Comparison of ENCODE assay signal across 16 mouse cellular contexts in the genomic region with DNA sequence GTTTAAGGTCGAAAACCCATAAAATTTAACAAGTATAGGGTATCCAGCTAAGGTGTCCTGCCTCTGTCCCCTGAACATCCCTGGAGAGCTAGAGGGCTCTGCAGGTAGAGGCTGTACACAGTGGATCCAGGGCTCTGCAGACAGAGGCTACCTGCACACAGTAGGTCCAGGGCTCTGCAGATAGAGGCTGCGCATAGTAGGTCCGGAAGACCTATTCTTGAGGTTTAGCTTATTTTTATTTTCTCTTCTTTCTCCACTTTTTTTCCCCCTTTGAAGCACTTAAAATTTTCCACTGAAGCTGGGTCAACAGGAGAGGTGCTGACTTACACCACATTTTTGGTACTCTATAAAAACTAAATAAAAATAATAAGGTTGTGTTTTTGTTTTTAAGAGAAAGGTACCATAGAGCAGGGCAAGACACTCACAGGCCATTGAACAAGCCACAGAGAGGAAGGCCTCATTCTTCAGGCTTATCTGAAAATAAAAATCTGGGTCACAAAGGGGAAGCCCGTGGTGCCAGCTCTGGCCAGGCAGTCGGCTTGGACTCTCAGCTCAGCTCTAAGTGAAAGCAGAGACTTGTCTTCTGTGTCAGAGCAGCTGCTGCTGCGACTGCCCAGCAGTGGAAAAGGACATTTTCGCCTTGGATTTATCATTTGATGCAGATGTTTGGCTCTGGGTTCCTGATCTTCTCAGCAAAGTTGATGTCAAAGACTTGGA. TPM values are rescaled to one million over a fixed set of nuclear protein-coding genes. Genes with fewer than 3 reads are reported as not detected.
DNase-seq lines count a peak whose midpoint lies in the region; ATAC-seq and TF ChIP-seq lines count a peak whose summit lies in the region.
"Had no signal": no experiment of that assay in that cellular context is flagged by ENCODE, and none has a peak within 500 bp of the region (broad histone marks: within the 10 kb centered on the region; RNA-seq: fewer than 3 reads in every experiment).

No protein-coding gene starts in this region.

- no peak for ATAC-seq in heart, postnatal 0 days (ENCODE audit: insufficient read depth, low read depth)
- ATAC-seq in CD4-positive, CD25-positive, alpha-beta regulatory T cell, adult 4 months, result no peak
- no peak for ATAC-seq in midbrain, postnatal 0 days (ENCODE audit: low FRiP score)
- ATAC-seq: forebrain, embryonic 13.5 days; inflammation-experienced regulatory T-cells, adult 6 months; midbrain, embryonic 15.5 days had no signal

- H3K4me3 ChIP-seq in heart, postnatal 0 days (ENCODE audit: low read depth, low read length), result no peak overlapping the region
- no peak overlapping the region for H3K4me3 ChIP-seq in midbrain, postnatal 0 days (ENCODE audit: low read depth, low read length)
- H3K4me3 ChIP-seq: forebrain, embryonic 13.5 days; limb, embryonic 12.5 days; liver, embryonic 15.5 days; midbrain, embryonic 15.5 days had no signal

- H3K9ac ChIP-seq in heart, postnatal 0 days (replicated peaks; ENCODE audit: low read depth, low read length), result no peak overlapping the region
- no peak overlapping the region for H3K9ac ChIP-seq in midbrain, postnatal 0 days (replicated peaks; ENCODE audit: low read length, poor library complexity, severe bottlenecking)
- H3K9ac ChIP-seq: forebrain, embryonic 13.5 days; limb, embryonic 12.5 days; liver, embryonic 15.5 days; midbrain, embryonic 15.5 days had no signal

- no peaks in the 10 kb centered on the region; the same call in 1 of the 2 replicates for H3K9me3 ChIP-seq in heart, postnatal 0 days (replicated peaks; ENCODE audit: control insufficient read depth, low read length)
- no peaks in the 10 kb centered on the region for H3K9me3 ChIP-seq in midbrain, postnatal 0 days (ENCODE audit: low read length)
- H3K9me3 ChIP-seq: forebrain, embryonic 13.5 days; G1E; limb, embryonic 12.5 days; liver, embryonic 15.5 days; midbrain, embryonic 15.5 days had no signal

- no peak for TF ChIP-seq CTCF in heart, postnatal 0 days (IDR thresholded peaks at IDR 0.05; ENCODE audit: low read depth)
- no peak for TF ChIP-seq CTCF in midbrain, postnatal 0 days (IDR thresholded peaks at IDR 0.05)

- 58% methylated on average over 7 of the region's 7 CpGs for WGBS in heart, postnatal 0 days
- WGBS in midbrain, postnatal 0 days, result 80% methylated on average over 7 of the region's 7 CpGs

- no peaks in the 10 kb centered on the region for H3K36me3 ChIP-seq in heart, postnatal 0 days (replicated peaks; ENCODE audit: control insufficient read depth, insufficient read depth, low read length)
- H3K36me3 ChIP-seq in midbrain, postnatal 0 days (ENCODE audit: insufficient read depth, low read length), result no peaks in the 10 kb centered on the region
- H3K36me3 ChIP-seq: G1E; limb, embryonic 12.5 days; liver, embryonic 15.5 days; midbrain, embryonic 15.5 days had no signal

- peak; percentile 10 for DNase-seq in cerebellum, adult 9-10 months
- DNase-seq in cerebellum, postnatal 4 days (ENCODE audit: low spot score in 2 of 2), result no peak
- DNase-seq in kidney, adult 9 months, result peak; percentile 18
- DNase-seq in kidney, postnatal 14 days, result no peak
- DNase-seq in cerebellum, postnatal 14 days, result peak; percentile 33 to 54
- no peak for DNase-seq in heart, postnatal 0 days (ENCODE audit: low spot score)
- DNase-seq in midbrain, postnatal 0 days (ENCODE audit: low spot score), result no peak
- DNase-seq: adrenal gland, adult 2 months; thymus, postnatal 4 days had no signal

- no peak overlapping the region for H3K4me2 ChIP-seq in heart, postnatal 0 days (ENCODE audit: low read depth, low read length)
- no peak overlapping the region for H3K4me2 ChIP-seq in midbrain, postnatal 0 days (ENCODE audit: low read depth, low read length, poor library complexity, severe bottlenecking)
- H3K4me2 ChIP-seq: forebrain, embryonic 13.5 days; limb, embryonic 12.5 days; liver, embryonic 15.5 days; midbrain, embryonic 15.5 days had no signal

- no peak for TF ChIP-seq EP300 in heart, postnatal 0 days (IDR thresholded peaks at IDR 0.05; ENCODE audit: low read depth)

- H3K27me3 ChIP-seq in heart, postnatal 0 days (ENCODE audit: control insufficient read depth, insufficient read depth, low read length), result no peaks in the 10 kb centered on the region
- no peaks in the 10 kb centered on the region for H3K27me3 ChIP-seq in midbrain, postnatal 0 days (ENCODE audit: insufficient read depth, low read length)
- H3K27me3 ChIP-seq: forebrain, embryonic 13.5 days; limb, embryonic 12.5 days; liver, embryonic 15.5 days; midbrain, embryonic 15.5 days had no signal

- H3K4me1 ChIP-seq in heart, postnatal 0 days (ENCODE audit: control insufficient read depth, insufficient read depth), result peaks cover 26% of the 10 kb centered on the region
- H3K4me1 ChIP-seq in midbrain, postnatal 0 days (ENCODE audit: insufficient read depth, low read length), result no peaks in the 10 kb centered on the region
- H3K4me1 ChIP-seq: forebrain, embryonic 13.5 days; limb, embryonic 12.5 days; liver, embryonic 15.5 days; midbrain, embryonic 15.5 days had no signal

- peak overlapping the region; percentile 72 for H3K27ac ChIP-seq in heart, postnatal 0 days (ENCODE audit: low read depth)
- no peak overlapping the region for H3K27ac ChIP-seq in midbrain, postnatal 0 days (ENCODE audit: low read depth, low read length)
- H3K27ac ChIP-seq: forebrain, embryonic 13.5 days; limb, embryonic 12.5 days; liver, embryonic 15.5 days; midbrain, embryonic 15.5 days had no signal

RNA-seq across cellular contexts. Expression of gene Kcnj15, which starts 18.0 kb away (rescaled TPM):
- 1.0 and 1.9 TPM in 2 replicates for total RNA-seq in heart, postnatal 0 days (2014; rRNA removed; ENCODE audit: low replicate concordance)
- polyA plus RNA-seq in heart, postnatal 0 days (2015; fragmentation: Nextera tagmentation; extraction: Ambion mirVana), result 0.79 and 0.86 TPM in 2 replicates
- polyA plus RNA-seq in CD4-positive, CD25-positive, alpha-beta regulatory T cell, adult 4 months (2017; shearing (Covaris generic)), result 1 to 10 TPM; 1.3 to 1.6 TPM
- total RNA-seq in midbrain, postnatal 0 days (2014; rRNA removed), result 0.09 TPM in 1 of 2 replicates, not detected in the other
- polyA plus RNA-seq in midbrain, postnatal 0 days (2015; fragmentation: Nextera tagmentation; extraction: Ambion mirVana), result 0.04 and 0.06 TPM in 2 replicates
- polyA plus RNA-seq: G1E had no signal

Comparison
In these comparisons a context has a peak if more than half of its experiments do, and no peak if none do; other contexts are left out.
1. DNase-seq: peak in cerebellum, adult 9-10 months (single experiment), kidney, adult 9 months (single experiment) and cerebellum, postnatal 14 days (2 of 2); none in cerebellum, postnatal 4 days (0 of 2), kidney, postnatal 14 days (single experiment), heart, postnatal 0 days (single experiment) and midbrain, postnatal 0 days (single experiment).